Mouse (Mus musculus): ENCODE measurements at regions not wholly inside any gene's neighbourhood (a gene's known extent, or its start where the extent isn't known, plus 50 kb on each side); places are given as distances from the start of the nearest gene placed in this dataset.

- TF ChIP-seq EP300 (IDR thresholded peaks at IDR 0.05; ENCODE audit: low read depth) (no peak), CTCF (IDR thresholded peaks at IDR 0.05; ENCODE audit: low read depth) (no peak)
Observed at GRCm38 (mm10) chr13:73009547-73010475, 250.5 kb upstream of the Irx4 start.
